Mouse (Mus musculus): ENCODE results near the gene Rpl23. TPM values are rescaled to one million over a fixed set of nuclear protein-coding genes. Genes with fewer than 3 reads are reported as not detected.

The Rpl23 gene
- polyA plus RNA-seq, 1 experiment = 87.5 TPM

DNA sequence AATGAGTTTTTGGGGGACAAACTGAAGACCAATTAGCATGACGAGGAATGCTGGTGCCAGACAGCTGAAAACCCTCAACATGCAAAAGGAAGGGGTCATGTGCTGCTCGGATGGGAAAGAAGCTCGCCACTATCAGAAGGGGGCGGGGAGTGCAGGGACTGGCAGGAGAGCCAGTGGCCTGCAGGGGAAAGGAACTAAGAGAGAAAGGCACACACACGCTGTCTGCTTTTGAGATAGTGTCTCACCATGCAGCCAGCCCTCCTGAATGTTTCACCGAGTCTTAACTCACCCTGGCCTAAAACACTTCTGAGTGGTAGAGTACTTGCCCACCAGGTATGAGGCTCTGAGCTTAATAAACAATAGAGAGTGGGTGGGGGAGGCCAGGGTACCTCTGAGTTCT lies 23.3 kb downstream of the Rpl23 start:
- no peak for TF ChIP-seq GATA1 (IDR thresholded peaks at IDR 0.05; ENCODE audit: low read length)

DNA sequence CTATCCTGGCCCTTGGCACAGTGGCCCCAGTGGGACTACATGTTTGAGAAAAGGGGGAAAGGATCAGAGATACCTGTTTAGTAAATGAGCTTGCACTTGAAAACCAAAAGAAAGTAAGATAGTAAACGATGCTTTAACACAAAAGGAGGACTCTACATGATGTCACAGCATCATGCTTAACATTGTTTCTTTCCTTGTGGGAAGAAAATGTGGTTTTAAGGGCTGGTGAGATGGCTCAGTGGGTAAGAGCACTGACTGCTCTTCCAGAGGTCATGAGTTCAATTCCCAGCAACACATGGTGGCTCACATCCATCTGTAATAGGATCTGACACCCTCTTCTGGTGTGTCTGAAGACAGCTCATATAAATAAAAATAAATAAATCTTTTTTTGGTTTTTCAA lies 24.1 kb downstream of the Rpl23 start:
- TF ChIP-seq GATA1 (IDR thresholded peaks at IDR 0.05; ENCODE audit: low read length) = no peak

DNA sequence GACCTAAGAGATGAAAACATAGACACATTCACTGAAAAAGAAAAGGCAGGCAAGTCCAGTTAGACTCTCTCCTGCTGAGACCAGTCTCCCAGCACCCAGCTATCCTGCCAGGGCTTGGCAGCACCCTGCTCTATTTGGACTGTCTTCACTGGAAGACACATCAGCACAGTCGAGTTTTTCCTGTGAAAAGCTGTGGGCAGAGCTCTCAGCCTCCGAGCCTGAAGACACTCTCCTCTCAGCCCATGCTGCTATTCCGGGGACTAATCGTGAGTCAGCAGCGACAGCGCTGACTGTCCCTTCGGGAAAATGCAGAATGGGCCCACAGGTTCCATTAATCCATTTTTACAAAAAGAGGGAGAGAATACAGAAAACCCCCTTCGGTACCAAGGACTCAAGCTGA lies 29.0 kb downstream of the Rpl23 start:
- TF ChIP-seq GATA1 (IDR thresholded peaks at IDR 0.05; ENCODE audit: low read length) = no peak

DNA sequence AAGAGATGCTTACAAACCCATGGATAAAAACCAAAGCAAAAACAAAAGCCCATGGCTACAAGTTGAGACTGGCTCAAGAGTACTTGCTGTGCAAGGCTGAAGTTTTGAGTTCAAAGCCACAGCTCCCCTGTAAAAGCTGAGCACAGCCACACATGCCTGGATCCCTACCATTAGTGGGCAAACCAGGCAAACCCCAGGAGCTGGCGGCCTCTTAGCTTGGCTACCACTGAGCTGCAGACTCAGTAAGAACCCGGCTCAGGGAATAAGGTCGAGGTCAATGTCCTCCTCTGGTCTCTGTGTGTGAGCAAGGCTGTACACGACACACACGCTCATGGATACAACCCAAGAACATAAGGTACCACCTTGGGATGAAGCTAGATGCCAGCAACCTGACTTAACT lies 33.7 kb downstream of the Rpl23 start:
- TF ChIP-seq GATA1 (IDR thresholded peaks at IDR 0.05; ENCODE audit: low read length) = no peak

DNA sequence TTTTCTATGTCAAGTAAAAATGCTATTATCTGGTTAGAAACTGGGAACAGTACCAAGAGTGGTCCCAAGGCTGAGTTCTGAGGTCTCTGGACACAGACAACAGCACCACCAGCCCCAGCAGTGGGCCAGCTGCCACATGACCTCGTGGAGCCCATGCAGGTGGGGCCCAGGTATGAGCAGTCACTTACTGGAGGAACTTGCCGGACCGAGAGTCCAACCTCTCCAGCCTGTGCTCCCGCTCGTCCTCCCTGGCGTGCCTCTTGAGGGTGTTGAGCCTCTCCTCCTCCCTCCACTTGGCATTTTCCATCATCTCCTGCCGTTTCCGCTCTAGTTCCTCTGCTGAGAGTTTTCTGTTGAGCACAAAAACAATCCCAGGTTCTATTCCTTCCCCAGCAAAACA lies 34.5 kb downstream of the Rpl23 start:
- no peak for TF ChIP-seq GATA1 (IDR thresholded peaks at IDR 0.05; ENCODE audit: low read length)

DNA sequence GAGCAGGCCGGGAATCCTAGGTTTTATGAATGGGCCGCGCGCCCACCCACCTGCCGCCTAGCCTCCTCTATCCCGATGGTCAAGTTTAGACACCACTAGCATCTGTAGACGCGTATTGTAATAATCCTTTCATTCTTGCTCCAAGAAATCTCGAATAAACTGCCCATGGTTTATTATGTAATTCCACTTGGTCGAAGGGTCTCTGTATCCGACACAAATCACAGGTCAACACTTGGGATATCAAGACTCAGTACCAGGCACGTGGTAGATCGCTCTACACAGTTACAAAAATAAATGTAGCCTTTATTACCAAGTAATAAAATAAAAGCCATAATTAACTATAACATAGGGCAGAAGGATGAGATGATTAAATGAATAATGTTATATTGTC lies 36.9 kb downstream of the Rpl23 start:
- no peak for TF ChIP-seq GATA1 (IDR thresholded peaks at IDR 0.05; ENCODE audit: low read length)

DNA sequence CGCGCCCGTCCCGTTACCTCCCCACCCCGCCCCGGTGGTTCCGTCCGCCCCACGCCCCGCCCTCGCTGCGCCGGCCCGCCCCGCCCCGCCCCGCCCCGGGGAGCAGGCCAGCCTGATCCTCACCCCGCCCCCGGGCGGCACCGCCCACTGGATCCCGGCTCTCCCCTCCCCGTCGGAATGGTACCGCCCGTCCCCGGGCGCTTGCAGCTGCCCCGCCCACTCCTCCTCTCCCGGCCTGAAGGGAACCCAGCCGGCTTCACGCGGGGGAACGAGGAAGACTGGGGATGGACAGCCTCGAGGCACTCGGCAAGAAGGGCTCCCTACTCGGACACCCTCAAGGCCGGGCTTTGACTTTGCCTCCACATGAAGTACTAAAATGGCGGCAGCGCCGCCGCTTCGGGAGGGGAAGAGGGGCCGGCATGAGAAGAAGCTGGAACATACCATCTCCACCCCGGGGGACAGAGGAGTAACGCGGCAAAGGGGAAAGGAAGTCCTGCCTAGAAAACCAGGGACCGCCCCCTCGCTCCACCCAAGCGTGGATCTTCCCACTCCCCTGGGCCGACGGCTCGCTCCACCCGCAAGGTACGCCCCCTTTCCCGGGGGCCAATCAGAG lies 37.4 kb downstream of the Rpl23 start:
- TF ChIP-seq GATA1 (IDR thresholded peaks at IDR 0.05; ENCODE audit: low read length) = no peak

DNA sequence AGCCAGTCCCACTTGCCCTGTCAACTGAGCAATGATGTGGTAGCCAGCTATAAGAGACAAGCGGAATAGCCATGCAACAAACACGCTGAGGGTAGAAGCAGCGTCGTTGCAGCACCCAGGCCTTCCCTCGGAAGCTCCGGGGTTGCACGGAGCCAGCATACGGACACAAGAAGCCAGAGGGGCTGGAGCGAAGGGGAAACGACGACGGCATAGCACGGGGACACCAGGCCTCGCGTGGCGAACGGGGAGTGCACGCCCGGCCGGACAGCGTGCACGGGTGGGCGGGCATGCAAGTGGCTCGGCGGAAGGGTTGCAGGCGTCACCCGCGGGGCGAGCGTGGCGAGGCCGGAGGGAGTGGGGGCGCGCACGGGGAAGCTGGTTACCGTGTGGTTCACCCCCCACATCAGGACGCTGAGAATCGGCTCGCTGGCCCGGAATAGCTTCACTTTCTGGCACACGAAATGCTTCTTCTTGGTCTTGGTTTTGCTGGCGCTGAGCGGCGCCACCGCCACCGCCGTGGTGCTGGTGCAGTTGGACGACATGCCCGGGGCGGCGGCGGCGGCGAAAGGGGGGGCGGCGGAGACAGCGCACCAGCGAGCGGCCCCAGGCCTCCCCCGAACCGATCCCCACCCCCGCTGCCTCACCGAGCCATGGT lies 38.0 kb downstream of the Rpl23 start, which contains the start of gene Pip4k2b:
Pip4k2b (minus strand) TSS at position 642 of the 655 bp plus-strand sequence.
- TF ChIP-seq GATA1 (IDR thresholded peaks at IDR 0.05; ENCODE audit: low read length) = no peak

DNA sequence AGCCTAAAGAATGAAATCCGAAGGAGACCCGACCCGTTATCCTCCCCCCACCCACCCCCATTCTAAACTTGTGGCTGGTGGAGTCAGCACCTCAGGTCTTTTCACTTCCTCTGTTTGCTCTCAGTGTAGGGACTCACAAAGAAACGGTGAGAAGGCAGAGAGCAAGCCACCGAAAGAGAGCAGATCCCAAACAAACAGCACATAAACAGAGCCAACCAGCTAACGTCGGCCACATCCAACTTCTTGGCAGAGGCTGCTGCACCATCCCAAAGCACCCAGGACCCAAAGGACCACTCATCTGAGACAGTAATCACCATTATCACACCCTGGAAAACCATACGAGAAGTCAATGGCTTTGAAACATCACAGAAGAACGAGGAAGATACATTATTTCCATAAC lies 38.8 kb downstream of the Rpl23 start:
- no peak for TF ChIP-seq GATA1 (IDR thresholded peaks at IDR 0.05; ENCODE audit: low read length)

DNA sequence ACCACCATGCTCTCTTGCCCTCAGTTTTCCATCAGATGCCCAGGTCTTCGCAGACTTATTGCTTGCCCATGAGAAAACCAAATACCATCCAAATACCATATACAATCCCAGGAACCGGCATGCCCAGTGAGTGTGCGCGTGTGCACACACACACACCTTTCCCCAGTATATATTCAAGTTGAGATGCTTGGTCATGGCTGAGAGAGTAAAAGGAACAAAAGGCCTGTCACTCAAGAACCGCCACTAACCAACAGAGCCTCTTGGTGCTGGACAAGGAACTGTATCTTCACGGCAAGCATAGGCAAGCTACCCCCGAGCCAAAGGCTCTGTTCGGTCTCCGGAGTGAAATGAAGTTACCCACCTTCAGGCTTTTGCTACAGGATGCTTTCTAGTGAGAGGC lies 39.6 kb downstream of the Rpl23 start:
- no peak for TF ChIP-seq GATA1 (IDR thresholded peaks at IDR 0.05; ENCODE audit: low read length)

DNA sequence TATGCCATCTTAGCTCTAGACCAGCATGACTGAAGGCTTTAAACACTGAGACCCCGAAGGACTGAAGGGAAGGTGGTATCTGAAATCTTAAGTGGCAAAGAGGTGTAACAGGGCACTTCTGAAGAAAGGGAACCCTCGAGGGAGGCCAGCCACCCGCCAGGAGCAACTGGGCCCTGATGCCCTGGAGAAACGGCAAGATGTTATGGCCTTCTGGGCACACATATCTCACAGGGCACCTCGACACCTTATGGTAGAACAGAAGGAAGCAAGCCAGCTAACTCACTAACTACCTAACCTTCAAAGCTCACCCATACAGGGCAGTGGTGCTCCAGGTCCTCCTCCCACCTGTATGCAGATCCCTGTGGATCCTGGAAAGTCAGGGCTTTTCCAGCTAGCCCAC lies 40.1 kb downstream of the Rpl23 start:
- TF ChIP-seq GATA1 (IDR thresholded peaks at IDR 0.05; ENCODE audit: low read length) = no peak

DNA sequence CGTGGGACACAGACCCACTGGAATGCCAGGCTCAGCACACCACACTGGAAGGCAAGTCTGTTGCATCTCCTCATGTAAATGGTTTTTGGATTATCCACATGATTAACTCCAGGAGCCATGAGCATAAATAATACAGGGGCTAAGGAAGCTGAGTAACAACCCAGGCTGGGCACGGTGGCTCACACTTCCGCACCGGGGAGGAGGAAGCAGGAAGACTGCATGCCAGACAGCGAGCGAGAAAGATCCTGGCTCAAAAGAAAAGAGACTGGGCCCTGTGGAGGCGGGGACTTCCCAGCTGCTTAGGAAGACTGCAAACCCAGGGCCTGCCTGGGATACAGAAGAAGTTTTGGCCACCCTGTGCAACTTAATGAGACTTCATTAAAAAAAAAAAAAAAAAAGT lies 42.0 kb downstream of the Rpl23 start:
- TF ChIP-seq GATA1 (IDR thresholded peaks at IDR 0.05; ENCODE audit: low read length) = no peak

DNA sequence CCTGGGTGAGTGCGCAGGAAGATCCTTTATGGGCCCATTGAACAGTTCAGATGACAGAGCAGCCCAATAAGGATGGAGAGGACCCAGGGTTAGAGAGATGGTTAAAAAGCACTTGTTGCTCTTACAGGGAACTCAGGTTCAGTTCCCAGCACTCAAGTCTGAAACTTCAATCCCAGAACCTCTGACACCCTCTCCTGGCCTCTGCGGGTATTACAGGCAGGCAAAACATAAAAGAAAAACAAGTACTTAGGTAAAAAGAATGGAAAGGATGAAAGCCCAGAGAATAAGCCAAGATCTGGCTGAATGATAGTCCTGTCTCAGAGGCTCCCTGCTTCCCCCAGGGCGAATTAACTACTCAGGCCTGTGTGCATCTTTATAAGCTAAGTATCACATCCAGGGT lies 43.1 kb downstream of the Rpl23 start:
- no peak for TF ChIP-seq GATA1 (IDR thresholded peaks at IDR 0.05; ENCODE audit: low read length)

DNA sequence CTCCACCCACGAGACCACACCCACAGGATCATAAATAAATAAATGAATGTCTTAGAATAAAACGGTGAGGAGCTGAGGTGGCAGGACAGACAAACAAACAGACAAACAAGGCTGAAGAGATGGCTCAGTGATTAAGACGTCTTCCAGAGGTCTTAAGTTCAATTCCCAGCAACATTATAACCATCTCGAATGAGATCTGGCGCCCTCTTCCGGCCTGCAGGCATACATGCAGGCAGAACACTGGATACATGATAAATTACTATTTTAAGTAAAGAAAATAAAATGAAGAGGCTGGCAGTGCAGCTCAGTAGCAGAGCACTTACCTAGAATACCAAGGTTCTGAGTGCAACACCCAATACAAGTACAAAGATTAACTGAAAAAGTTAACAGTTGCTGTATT lies 43.5 kb downstream of the Rpl23 start:
- no peak for TF ChIP-seq GATA1 (IDR thresholded peaks at IDR 0.05; ENCODE audit: low read length)

DNA sequence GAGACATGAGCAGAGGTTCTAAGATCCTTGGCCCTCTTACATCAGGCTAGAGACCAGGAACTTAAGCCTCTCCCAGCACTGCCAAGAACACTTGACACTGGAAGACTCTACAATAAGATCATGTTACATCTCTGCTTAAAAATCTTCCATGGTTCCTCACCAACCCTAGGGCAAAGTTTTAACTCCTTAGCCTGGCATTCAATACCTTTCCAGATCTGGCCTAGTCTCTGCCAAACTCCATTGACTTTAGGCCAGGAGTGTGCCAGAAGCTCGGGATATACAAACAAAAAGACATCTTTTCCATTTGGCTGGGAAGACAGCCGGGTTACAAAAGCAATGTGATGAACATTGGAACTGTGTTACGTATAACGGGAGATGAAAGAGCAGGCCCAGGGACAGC lies 44.6 kb downstream of the Rpl23 start:
- TF ChIP-seq GATA1 (IDR thresholded peaks at IDR 0.05; ENCODE audit: low read length) = no peak

DNA sequence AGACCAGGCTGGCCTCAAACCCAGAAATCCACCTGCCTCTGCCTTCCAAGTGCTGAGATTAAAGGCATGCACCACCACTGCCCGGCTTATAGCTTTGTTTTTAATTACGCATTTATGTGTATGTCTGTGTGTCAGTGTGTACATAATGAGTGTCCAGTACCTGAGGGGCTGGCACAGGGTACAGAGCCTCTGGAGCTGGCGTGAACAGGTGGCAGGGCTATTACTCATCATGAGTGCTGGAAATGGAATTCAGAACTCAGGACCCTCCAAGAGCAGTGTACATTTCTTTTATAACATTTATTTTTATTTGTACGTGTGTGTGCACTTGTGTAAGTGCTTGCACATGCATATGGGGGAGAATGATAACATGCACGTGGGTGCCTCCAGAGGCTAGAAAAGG lies 45.6 kb downstream of the Rpl23 start:
- no peak for TF ChIP-seq GATA1 (IDR thresholded peaks at IDR 0.05; ENCODE audit: low read length)

DNA sequence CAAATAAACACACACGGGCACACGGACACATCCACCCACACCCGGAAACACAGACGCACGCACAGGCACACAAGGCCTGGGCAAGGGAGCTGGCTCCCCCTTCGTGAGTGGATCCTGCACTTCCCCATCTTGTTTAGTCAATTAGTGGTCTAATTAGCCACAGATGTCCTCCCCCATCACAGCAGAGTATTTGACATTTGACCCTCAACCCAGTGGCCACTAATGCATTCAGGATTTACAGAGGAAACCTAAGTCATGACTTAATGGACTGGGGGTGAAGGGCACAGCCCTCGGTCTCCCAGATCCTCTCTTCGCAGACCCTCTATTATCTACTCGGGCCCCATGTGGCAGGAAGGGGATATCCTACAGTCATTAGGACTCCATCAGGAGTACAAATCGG lies 48.5 kb downstream of the Rpl23 start:
- TF ChIP-seq GATA1 (IDR thresholded peaks at IDR 0.05; ENCODE audit: low read length) = no peak

DNA sequence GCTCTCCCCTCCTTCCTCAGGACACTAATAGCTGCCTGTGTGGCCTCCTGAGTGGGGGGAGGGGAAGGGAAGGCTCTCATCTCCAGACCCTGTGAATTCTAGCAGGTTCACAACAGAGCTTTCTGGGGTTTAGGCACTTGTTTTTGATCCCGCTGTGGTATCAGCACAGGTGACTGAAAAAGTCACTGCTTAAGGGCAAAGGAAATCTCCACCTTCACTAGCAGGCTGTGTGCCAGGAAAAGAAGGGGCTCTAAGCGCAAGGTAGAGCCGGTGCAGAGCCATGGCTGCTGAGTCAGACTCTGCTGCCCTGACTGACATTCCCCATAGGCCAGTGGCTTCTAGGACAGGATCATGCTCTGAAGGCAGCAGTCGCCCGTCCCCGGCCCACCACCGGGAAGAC lies 53.5 kb downstream of the Rpl23 start:
- no peak for TF ChIP-seq GATA1 (IDR thresholded peaks at IDR 0.05; ENCODE audit: low read length)

Measured in G1E-ER4 (cell line).